Mouse (Mus musculus) activated CD4-positive, CD25-positive, alpha-beta regulatory T cell, adult 4 months (primary cell): ENCODE measurements around the gene Ltbr. TPM values are rescaled to one million over a fixed set of nuclear protein-coding genes. Genes with fewer than 3 reads are reported as not detected.
A peak's percentile ranks its signal among the peaks of the same experiment; 100 is the strongest.

Source experiments
- ATAC-seq: one replicate; pipeline ENCODE4 v1.8.0; 2017
- polyA plus RNA-seq, 2 experiments: library from polyadenylated mRNA; unstranded; fragments of 100-300 nt; shearing (Covaris generic); gene quantifications; one replicate each; pipeline ENCODE4 v1.2.1; 2017

Gene Ltbr
- polyA plus RNA-seq, 2 experiments from 2014 or later: not detected

DNA sequence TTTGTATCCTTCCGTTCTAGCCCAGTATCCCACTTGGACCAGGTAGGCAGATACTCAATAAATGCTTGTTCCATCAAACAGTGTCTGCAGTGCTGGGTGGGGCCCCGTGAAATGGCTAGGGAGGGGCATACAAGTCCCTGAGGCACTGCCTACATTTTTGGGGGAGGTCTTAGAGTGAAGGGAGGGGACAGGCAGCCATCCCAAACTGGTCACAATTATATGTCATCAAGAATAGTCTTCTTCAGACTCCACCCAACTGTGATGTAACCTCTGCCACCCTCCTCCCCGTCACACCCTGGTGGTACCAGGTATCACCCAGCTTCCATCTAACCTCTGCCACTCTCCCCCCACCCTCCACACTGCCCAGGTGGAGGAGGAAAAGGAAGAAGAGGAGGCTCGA is 31.2 kb upstream of the Ltbr start:
- ATAC-seq: no peak

DNA sequence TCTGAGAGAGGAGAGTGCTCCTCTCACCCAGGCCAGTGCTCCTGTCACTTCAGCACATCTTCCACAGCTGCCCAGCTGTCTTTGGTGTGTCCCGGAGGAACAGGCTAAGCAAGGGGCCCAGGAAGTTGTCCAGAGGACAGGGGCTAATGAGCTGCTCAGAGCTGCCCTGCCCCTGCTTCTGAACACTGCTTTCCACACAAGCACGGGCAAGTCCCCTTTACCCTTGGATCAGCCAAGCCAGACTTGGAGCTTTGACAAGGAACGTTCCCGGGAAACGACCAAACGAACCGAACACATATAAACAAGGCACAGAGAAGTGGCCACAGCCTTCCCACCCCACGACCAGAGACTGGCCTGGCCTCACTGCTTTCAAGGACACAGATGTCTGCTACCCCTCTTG is 30.4 kb upstream of the Ltbr start:
- ATAC-seq: no peak

DNA sequence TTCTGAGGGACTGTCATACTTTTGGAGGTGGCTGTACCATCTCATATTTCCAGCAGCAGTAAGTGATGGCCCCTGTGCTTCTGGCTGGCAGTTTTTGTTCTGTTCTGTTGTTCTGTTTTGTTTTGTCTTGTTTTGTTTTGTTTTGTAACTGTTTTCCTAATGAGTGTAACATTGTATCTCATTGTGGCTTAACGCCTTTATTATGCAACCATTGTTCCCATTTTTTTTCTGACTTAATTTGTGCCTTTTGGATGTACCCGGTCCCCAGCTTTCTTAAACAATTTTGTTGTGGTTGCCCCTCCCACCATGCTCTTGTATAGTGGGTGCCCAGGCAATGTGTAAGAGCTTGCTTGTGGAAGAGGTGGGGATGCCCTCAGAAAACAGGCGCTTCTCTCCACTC is 28.5 kb upstream of the Ltbr start:
- no peak for ATAC-seq

DNA sequence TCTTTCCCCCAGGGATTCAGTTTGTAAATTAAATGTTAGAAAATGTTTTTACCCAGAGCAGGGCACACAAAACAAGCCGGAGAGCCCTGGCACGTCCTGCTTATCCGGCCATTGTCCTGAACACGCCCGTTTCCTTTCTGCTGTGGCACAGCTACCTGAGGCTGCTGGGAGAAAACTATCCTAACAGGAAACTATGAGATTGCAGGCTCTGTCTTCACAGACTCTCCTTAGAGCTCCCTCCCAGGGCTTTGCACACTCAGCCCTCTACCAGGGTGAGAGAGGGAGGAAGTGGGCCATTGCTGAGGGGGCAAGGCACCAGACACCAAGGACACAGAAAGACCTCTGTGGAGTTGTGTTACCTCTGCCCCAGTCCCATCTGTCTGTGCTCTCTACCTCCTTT is 26.6 kb upstream of the Ltbr start:
- ATAC-seq: no peak

DNA sequence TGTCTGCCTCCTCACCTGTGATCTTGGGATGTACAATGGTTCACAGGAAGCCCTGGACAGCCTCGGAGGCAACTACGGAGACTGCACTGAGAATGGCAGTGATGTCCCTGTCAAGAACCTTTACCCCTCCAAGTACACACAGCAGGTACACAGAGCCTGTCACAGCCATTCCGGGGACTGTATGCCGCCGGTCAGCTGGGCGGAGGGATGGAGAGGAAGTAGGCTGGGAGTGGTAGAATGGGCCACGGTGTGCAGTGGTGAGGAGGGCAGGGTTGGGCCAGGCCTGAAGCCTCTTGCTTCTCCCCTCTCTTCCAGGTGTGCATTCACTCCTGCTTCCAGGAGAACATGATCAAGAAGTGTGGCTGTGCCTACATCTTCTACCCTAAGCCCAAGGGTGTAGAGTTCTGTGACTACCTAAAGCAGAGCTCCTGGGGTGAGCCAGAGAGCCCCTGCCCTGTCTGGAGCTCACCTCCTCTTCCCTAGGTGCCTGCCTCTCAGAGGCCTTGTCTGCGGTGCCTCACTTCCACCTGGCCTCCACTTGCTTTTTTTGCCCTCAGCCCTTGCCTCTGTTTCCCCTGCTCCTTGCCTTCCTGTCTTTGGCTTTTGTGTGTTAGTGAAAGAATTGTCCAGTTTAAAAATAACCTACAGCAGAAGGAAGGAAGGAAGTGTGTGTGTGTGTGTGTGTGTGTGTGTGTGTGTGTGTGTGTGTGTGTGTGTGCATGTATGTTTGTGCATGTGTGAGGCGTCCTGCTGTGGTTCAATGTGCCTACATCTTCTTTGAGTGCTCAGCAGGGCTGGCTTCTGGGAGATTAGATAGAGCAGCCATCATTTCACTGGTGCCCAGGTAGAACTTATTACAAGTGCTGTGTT is 25.3 kb upstream of the Ltbr start:
- peak; percentile 19 for ATAC-seq

DNA sequence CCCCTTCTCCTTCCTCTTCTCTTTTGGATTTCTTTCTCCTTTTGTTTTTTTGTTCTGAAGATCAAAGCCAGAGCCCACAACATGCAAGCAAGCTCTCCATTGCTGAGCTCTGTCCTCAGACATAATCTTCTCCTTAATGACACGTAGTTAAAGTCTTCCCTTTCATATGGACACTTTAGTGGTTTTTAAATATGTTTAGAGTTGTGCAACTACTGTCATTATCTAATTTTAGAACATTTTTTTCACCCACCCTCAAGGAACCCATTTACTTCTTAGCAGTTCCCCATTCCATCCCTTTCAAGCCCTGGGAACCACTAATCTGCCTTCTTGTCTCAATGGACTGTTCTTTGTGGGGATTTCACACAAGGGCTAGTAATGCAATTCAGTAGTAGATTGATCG is 20.7 kb upstream of the Ltbr start:
- ATAC-seq: no peak

DNA sequence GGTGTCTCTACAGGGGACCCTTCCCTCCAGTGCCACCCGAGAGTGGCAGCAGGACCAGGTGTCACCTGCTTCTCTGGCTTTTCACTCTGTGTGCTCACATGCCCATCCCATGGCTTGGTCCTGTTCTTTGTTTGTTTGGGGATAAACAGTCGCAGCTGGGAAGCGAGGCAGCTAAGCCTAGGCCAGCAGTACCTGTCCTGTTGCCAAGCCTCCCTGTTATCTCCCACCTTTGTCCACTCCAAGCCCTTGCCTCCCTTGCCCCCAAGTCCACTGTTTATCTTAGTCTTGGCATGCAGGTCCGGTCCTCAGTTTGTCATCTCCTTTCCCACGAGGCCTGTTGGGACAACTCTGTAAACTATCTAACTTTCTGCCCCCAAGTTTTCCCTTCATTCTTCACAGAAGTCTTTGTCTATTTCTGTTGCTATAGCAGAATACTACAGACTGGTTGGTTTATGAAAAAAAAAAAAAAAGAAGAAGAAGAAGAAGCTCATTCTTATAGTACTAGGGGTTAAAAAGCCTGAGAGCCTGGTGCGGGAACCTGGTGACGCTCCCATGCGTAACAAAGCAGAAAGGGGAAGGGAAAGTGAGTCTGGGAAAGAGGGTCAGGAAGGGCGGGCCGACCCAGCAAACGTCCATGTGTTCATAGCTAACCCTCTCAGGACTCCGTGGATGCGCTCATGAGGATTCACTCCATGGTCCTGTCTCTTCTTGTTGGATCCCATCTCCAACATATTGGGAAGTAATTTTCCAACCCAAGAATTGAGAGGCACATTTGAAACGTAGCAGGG is 19.6 kb upstream of the Ltbr start:
- ATAC-seq: no peak

DNA sequence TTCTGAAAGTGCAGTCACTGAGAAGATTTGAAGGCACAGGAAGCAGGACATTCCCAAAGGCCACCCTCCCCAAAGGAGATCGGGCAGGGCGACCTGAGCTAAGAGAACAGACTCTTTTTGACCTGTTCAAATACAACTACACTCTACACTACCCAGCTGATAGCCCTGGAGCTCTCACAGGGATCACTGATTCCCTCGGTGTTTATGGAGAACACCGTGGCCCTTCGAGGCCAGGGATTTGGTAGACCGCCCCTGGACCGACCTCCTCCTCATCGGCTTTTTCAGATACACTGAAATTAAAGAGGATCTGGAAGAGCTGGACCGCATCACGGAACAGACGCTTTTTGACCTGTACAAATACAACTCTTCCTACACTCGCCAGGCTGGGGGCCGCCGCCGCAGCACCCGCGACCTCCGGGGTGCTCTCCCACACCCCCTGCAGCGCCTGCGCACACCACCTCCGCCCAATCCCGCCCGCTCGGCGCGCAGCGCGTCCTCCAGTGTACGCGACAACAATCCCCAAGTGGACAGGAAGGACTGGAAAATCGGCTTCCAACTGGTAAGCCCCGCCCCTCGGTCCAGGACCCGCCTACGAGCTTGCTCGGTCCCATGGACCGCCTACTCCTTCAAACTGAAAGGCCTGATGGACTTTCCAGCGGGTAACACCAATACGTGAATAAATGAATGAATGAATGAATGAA is 17.1 kb upstream of the Ltbr start:
- ATAC-seq: no peak

DNA sequence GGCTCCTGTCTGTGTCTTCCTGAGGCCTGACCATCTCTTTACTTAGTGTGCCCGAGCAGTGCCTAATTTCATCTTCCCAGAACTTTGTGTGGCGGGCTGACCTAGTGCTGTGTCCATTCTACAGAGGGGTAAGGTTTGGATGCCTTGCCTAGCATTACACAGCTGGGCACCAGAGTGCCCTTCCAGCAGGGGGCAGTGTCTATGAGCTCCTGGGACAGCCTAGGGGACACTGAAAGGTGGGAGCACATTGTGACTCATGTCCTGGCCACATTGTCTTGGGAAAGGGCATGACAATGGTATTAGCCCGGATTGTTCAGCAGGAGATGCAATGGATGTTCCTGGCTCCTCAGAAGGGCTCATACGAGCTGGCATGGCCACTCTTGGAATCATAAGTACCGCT is 14.6 kb upstream of the Ltbr start:
- no peak for ATAC-seq

DNA sequence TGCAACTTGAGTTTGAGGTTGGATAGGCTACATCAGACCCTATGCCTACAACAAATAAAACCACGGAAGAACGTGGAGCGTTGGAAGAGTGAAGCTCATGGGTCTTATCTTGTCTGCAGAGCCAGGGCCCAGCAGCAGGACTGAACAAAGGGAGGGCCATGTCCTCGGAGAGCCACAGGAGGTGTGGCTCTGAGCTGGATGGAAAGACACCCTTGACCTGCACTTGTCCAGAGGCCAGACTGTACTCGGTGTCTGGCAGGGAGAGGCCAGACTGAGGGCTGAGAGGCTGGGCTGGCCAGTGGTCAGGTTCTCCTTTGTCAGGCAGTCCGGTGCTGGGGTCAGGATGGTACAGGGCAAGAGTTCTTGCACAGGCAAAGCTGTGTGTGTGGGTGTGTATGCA is 11.7 kb upstream of the Ltbr start:
- no peak for ATAC-seq

DNA sequence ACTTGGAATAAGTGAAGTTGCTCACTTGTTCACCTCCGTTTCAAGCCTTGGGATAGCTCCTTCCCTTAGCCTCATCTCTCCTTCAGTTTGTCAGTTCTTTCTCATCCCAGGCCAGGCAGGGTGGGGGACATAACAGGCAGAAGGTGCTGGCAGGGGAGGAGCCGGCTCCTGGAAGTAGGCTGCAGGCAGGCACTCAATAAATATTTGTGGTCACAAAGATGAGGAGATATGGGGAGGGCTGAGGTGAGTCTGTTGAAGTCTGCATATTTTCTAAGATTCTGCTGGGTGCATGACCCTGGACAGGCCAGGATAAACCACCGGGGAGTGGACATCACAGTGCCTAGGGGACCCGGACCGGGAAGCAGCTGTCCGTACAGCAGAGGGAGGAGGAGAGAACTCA is 9.9 kb upstream of the Ltbr start:
- ATAC-seq: no peak

DNA sequence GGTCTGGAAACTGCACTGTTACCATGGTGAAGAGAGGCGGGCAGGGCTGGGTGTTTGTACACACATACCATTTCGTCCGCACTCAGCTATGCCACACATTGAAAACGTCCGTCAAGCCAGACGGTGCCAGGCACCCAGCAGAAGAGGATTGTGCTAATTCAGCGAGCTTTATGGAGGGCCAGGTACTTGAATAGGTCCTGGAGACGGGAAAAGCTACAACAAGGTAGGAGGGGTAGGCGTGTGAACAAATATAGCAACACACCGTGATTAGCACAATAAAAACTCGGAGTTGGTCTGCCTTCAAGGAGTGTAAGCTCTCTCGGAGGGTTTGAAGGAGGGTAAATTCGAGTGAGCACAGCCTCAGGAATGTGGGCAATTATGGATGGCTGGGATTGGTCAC is 9.1 kb upstream of the Ltbr start:
- no peak for ATAC-seq

DNA sequence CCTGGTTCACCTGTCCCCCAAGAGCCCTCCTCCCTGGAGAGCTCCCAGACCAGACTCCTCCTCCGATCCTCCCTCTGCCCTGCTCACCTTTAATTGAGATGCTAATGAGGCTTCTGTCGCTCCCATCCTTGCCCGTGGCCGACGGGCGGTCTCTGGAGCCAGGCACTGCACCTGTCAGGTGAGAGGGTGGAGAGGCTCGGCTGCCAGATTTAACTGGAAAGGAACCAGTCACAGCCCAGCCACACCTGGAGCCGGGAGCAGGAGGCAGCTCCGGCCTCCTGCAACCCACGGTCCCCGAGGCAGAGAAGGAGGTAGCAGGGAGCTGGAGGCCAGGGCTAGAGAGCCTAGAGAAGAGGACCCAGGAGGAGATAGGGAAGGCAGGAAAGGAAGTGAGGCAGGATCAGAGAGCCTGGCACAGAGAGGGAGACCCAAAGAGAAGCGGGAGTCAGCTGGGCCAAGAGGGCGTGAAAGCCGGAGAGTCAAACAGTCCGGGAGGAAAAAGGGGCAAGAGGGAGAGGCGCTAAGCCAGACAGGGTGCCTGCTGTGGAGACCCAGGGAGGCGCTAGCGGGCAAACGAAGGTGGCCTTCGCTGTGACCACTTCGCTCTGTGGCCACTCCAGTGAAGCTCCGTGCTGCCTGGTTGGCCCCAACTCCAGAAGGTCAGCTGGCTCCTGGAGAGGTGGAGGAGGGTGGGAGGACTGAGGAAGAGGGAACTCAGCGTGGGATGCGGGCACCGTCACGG is 7.6 kb upstream of the Ltbr start:
- ATAC-seq: no peak

DNA sequence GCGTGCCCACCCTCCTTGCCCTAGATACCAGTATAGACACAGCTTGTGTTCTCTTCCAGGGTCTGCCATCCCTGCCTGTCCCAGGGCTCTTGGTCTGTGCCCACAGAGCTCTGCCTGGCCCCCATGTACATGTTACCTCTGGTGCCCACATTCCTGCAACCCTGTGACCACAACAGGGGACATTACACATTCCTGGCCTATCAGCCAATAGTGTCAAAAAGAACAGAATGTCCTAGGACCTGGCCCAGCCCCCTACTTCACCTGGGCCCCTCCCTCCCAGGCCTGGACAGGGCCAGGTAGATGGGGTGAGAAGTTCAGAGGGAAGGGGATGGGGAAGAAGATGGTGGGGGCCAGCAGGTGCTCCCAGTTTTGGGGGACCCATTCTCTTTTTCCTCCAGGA is 6.6 kb upstream of the Ltbr start, which contains the start of gene Scnn1a:
Scnn1a (plus strand) TSS at position 337 of the 400 bp plus-strand sequence.
- no peak for ATAC-seq

DNA sequence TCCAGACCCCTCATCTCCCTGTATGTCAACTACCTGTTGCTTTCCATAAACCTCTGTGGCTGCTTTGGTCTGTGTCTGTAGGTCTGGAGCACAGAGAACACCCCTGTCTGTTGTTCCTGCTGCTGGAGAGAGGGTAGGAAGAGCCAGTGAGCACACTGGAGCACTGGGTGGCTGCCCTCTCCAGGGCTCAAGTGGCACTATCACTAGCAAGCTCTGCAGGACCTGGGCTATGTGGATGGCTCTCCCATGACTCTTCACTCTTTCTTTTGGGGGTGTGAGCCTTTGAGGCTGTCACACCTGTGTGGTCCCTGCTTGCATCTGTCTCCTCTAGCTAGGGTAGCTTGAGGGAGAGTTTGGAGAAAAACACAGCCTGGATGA is 6.2 kb upstream of the Ltbr start:
- ATAC-seq: no peak

DNA sequence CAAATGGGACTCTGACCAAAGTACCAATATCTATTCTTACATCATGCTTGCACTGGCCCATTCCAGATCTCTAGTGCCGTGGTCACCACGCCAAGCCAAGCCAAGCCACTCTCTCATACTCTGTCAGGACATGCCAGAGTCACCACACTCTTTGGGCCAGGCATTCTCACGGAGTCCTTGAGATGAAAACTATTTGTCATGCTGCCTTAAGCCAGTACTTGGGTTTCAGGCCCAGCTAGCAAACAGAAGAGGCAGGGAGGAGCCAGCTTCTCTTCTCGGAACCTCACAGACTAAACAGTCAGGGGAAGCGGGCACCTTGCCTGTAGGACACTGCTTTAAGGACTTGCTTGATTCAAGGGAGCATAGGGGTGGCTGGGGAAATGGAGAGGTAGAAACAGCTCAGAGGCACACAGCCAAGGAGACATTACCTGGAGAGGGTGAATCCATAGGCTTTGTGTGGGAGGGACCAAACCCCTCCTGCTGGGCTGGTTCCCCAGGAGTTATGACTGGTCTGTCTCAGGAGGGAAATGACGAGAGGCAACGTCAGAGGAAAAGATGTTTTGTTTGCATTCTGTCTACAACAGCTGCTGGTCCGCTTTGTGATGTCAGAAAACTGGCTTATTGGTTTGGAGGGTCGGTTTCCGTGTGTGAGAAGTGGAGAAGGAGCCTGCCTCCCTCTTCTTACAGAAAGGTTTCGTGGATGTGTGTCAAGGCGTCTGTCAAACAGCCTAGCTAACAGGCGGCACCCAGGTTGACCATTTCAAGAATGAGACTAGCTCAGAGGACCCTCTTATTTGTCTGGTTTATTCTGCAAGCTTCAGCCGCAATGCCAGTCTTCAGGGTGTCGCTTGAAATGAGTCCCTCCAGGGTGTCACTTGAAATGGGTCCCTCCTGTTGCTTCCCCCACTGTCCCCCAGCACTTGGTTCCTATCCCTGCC is 5.6 kb upstream of the Ltbr start:
- ATAC-seq: no peak

DNA sequence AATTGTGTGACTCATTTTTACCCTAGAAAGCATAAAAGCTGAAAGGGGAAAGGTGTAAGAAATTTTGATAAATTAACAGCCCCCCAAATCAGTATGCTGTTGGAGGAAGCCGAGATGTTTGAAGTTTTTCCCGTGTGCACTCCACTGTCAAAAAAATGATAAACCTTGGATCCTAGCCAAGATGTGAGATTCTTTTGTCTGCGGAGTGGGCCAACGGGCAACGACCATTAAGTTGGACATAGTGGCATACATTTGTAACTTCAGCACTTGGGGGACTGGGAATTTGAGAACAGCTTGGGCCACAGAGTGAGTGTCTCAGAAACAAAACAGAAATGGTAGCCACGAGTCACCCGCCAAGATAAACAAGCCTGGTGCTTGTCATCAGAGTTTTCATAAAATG is 3.4 kb upstream of the Ltbr start:
- no peak for ATAC-seq

DNA sequence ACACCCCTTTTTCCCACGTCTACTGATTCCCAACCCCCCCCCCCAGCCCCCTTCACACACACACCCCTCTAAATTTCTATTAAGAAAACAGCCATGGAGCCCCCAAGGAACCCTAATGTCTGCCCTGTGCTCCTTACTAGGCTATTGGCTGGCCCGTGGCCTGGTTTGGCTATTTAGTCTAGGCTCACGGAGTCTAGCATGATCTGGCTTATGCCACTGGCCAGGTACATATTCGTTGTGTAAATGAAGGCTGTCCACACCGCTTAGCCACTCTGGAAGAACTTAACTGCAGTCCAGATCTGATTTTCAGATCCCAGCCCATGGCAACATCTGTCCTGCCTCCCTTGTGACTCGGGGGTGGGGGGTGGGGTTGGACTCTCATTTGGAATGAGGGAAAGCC is 1.1 kb upstream of the Ltbr start:
- ATAC-seq: no peak

DNA sequence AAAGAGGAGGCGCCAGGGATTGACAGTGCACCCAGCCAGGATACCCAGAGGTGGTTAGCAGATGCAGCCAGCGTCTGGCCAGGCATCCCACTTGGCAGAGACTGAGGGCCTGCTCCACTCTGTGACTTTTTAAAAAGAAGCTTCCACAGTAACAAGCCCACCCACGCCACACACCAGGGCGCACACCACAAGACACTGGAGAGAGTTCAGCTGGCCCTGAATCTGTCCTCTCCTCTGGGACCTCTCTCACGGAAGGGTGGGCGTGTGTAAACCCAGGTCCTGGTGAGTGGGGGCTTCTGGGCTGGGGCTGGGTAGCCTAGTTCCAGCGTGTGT is 512 bp upstream of the Ltbr start:
- ATAC-seq: no peak

DNA sequence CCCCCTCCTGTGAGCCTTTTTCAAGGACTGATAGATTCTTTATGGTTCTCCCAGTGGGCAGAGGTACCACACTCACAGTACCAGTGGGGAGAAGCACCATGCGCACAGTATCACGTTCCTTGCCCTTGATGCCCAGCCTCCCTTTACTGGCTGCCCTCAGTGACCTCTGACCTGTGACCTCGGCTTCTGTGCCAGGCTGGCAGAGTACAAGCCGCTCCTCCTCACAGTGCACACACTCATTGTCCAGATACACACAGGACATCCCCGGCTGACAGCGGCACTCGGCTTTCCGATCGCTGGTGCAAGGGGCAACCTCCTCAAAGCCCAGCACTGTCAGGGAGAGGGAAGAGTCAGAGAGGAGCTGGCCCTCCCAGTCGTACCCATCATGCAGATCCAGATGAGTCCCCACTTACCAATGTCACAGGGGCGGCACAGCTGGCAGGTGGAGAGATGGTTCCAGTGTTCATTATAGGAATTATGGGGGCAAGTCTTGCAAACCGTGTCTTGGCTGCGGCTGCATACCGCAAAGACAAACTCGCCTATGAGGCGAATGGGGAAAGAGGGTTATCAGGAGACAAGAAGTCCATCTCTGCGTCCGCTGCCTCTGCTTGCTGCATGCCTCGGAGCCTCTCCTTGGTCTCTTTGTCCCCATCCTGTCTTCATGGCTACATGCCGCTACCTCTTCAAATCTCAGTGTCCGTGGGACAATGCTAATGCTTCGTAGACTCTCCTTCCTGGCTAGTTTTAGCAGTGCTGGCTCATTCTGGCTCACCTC is 917 bp downstream of the Ltbr start:
- no peak for ATAC-seq

DNA sequence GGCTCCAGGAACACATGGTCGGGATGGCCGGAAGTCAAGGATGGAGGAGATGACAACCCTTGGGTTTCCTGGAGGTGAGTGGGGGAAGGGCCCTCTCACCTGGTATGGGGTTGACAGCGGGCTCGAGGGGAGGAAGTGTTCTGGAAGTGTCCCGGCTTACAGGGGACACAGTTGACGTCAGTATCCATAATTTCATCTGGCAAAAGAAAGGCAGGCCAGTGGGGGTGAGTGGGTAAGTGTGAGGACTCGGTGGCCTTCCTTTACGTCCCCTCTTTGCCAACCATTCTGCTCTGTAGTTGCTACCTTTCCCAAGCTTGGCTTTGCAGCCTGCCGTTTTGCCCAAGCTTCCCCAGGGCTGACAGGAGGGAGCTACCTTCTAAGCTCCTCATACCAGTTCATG is 1.5 kb downstream of the Ltbr start:
- ATAC-seq: no peak
